Mouse (Mus musculus) frontal cortex, postnatal 25 days (tissue): Measurements from ENCODE around the gene Rsph4a.
"Not testable (repeated sequence)": the region's sequence is repeated elsewhere in the genome, so short reads cannot be mapped to it uniquely, and the experiment has no call there.

ENCODE experiments used
- DNase-seq, 2 experiments: peaks; one replicate each; pipeline ENCODE4 v3.0.0; 2022; ENCODE audit warnings: low spot score in 2 of 2

Rsph4a gene

GRCm38 (mm10) chr10:33904530-33905481, at the start of gene Rsph4a:
Gene Rsph4a, plus strand, starts transcription at chr10:33905111.
- peak; percentile 32 to 43 for DNase-seq

- DNase-seq: no peak
Observed at GRCm38 (mm10) chr10:33857421-33857820, 47.5 kb upstream of the Rsph4a start, which contains the start of gene Sult3a1. Gene Sult3a1, plus strand, starts transcription at chr10:33857721.

GRCm38 (mm10) chr10:33865994-33866393, 38.9 kb upstream of the Rsph4a start:
- no peak for DNase-seq

- no peak for DNase-seq
Observed at GRCm38 (mm10) chr10:33870441-33870840, 34.5 kb upstream of the Rsph4a start.

- no peak for DNase-seq
Observed at GRCm38 (mm10) chr10:33872672-33873398, 32.1 kb upstream of the Rsph4a start.

DNA sequence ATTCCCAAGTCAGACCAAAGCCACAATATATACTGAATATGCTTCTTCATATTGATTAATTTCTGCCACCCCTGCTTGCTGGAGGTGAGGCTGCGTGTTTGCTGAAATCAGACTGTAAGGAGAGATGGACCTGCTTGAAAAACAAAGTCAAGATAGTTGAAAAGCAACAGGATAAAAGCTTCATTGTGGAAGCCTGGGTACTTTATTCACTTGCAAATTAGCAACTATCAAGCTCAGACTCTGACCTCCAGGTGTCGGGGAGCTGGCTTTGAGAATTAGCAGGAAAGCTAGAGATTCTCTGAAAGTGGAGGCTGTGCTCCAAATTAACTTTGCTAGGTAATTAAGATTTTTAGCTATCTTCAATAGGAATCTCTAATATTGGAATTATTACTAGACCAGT, 22.5 kb upstream of the Rsph4a start:
- DNase-seq: not testable (repeated sequence)

GRCm38 (mm10) chr10:33901520-33901919, 3.4 kb upstream of the Rsph4a start:
- DNase-seq: not testable (repeated sequence)

- DNase-seq: no peak
Observed at GRCm38 (mm10) chr10:33905489-33905888, 578 bp downstream of the Rsph4a start.

DNA sequence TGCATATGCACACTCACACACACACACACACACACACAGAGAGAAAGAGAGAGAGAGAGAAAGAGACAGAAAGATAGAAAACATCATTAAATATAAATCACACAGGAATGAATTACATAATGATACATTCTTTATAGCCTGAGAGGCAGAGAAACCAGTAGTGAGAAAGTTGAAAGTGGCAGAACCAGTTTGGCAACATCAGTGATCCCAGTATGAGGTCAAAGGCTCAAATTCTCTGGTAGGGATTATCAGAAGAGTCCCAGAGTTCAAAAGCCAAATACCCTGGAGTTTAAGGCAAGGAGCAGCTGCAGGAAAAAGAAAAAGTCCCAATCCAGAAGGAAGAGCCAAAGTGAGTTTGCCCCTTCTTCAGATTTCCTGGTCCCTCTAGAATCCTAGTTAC, 35.8 kb downstream of the Rsph4a start:
- DNase-seq: no peak

- no peak for DNase-seq
Observed at GRCm38 (mm10) chr10:33945390-33945789, 40.5 kb downstream of the Rsph4a start.

DNA sequence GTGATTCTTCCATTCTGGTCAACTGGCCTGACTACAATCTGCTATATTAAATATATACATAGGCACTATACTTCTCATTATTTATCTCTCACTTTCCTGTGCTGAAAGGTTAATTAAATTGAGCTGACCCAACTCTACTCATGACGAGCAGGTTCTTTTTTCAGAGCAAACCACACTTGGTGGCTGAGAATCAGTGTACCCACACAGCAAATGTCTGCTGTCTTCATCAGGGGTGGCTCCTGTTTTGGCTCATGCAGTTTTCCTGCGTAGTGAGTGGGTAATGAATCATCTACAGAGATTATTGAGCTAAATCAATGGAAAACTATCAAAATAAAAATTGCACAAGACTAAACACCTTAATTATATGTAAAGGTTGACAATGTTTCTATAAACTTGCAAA, 41.4 kb downstream of the Rsph4a start:
- peak in 1 of 2 experiments; percentile 7 for DNase-seq

GRCm38 (mm10) chr10:33950803-33951583, 46.1 kb downstream of the Rsph4a start, which contains the start of gene Zup1:
Gene Zup1, minus strand, starts transcription at chr10:33951269.
- peak; percentile 64 to 74 for DNase-seq

GRCm38 (mm10) chr10:33952509-33952908, 47.6 kb downstream of the Rsph4a start:
- DNase-seq: no peak
